ENCODE assay signal across 1 mouse cellular context in the genomic region with DNA sequence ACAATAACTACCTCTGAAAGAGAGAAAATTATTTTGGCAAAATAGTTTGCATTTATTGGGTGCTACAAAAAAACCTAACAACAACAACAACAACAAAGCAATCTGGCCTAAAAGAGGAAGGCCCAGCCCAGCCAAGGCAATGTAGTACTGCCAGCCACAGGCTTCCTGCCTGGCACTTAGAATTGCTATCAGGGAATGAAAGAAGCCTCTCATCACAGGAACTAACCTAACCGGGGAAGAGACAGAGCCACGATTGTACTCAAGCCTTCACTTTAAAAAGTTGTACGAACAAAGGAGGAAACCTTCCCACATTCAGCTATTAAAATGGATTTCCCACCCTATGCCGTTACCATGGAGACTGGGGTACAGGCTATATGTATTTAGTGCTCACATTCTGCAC.
TF ChIP-seq lines count a peak whose summit lies in the region.

No protein-coding gene starts in this region.

TF ChIP-seq in MEL, 35 proteins besides CTCF, POLR2A, EP300 and RAD21:
- TF ChIP-seq JUND (IDR thresholded peaks at IDR 0.05; ENCODE audit: low read depth, low read length), result no peak
- TF ChIP-seq USF2 (IDR thresholded peaks at IDR 0.05; ENCODE audit: borderline replicate concordance in 1 of 2, insufficient read depth in 1 of 2, low read depth in 1 of 2, low read length in 2 of 2), result no peak
- TF ChIP-seq NRF1 (IDR thresholded peaks at IDR 0.05; ENCODE audit: insufficient read depth, low read depth, low read length, poor library complexity, severe bottlenecking), result no peak
- TF ChIP-seq MYB (IDR thresholded peaks at IDR 0.05; ENCODE audit: low read depth, low read length), result no peak
- no peak for TF ChIP-seq ZNF384 (IDR thresholded peaks at IDR 0.05; ENCODE audit: low read depth, low read length)
- TF ChIP-seq USF1 (IDR thresholded peaks at IDR 0.05; ENCODE audit: low read depth, low read length), result no peak
- no peak for TF ChIP-seq E2F4 (IDR thresholded peaks at IDR 0.05; ENCODE audit: borderline replicate concordance, low read depth, low read length)
- TF ChIP-seq TBP (IDR thresholded peaks at IDR 0.05; ENCODE audit: low read depth, low read length), result no peak
